Mouse (Mus musculus): ENCODE data around the gene Chtf18.

DNA sequence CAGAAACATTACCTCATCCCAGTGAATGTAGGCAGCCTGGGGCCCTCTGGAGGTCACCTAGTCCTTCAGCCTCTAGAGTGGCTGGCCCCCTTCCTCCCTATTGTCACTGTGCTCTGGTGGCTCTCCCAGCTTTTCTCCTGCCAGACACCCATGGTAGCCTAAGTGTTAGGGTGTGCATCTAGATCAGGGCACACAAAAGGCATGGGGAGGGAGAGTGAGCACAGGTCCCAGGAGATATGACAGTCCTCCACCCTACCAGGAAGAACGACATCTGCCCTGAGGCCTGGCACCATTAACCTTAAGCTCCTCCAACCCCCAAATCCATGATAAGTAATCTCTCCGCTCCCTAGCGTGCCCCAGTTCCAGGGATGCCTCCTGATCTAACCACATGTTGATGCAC is 11.6 kb downstream of the Chtf18 start:
- TF ChIP-seq CTCF (IDR thresholded peaks at IDR 0.05; ENCODE audit: control insufficient read depth, insufficient read depth, low read length) (no peak), POLR2A (IDR thresholded peaks at IDR 0.05; ENCODE audit: borderline replicate concordance, control insufficient read depth, low read depth, low read length) (no peak)

Measured in bone marrow, adult 2 months (tissue).